In genomic region chr14:45140344-45141080, GRCm38 (mm10) we compare ENCODE assay signal across 14 mouse cellular contexts.
DNase-seq lines count a peak whose midpoint lies in the region; ATAC-seq and TF ChIP-seq lines count a peak whose summit lies in the region.
"Had no signal": no experiment of that assay in that cellular context is flagged by ENCODE, and none has a peak within 500 bp of the region (broad histone marks: within the 10 kb centered on the region; RNA-seq: fewer than 3 reads in every experiment).

No protein-coding gene starts in this region.

- no peaks in the 10 kb centered on the region for H3K9me3 ChIP-seq in kidney, embryonic 14.5 days (ENCODE audit: control insufficient read depth, low read length)
- H3K9me3 ChIP-seq in lung, postnatal 0 days (ENCODE audit: low read length) = no peaks in the 10 kb centered on the region
- H3K9me3 ChIP-seq: limb, embryonic 10.5 days had no signal

- no peaks in the 10 kb centered on the region for H3K36me3 ChIP-seq in kidney, adult 2 months (ENCODE audit: control insufficient read depth, insufficient read depth, low read length)
- no peaks in the 10 kb centered on the region for H3K36me3 ChIP-seq in kidney, embryonic 14.5 days (ENCODE audit: control insufficient read depth, insufficient read depth, low read length)
- H3K36me3 ChIP-seq in lung, postnatal 0 days (ENCODE audit: insufficient read depth, low read length) = no peaks in the 10 kb centered on the region
- H3K36me3 ChIP-seq: limb, embryonic 10.5 days had no signal

- H3K27me3 ChIP-seq in kidney, adult 2 months (replicated peaks; ENCODE audit: control insufficient read depth, insufficient read depth, low read length) = no peaks in the 10 kb centered on the region
- no peaks in the 10 kb centered on the region for H3K27me3 ChIP-seq in kidney, embryonic 14.5 days (ENCODE audit: control insufficient read depth, insufficient read depth, low read length)
- no peaks in the 10 kb centered on the region for H3K27me3 ChIP-seq in lung, postnatal 0 days (replicated peaks; ENCODE audit: insufficient read depth, low read length)
- H3K27me3 ChIP-seq: CH12.LX; megakaryocyte, embryonic 14.5 days had no signal

- H3K4me2 ChIP-seq in kidney, embryonic 14.5 days (replicated peaks; ENCODE audit: low read depth, low read length) = no peak overlapping the region
- no peak overlapping the region for H3K4me2 ChIP-seq in lung, postnatal 0 days (replicated peaks; ENCODE audit: low read depth, low read length)

- H3K4me1 ChIP-seq in kidney, adult 2 months (ENCODE audit: control insufficient read depth, insufficient read depth, low read length) = no peaks in the 10 kb centered on the region
- peaks cover 5% of the 10 kb centered on the region; the same call in 1 of the 2 replicates for H3K4me1 ChIP-seq in kidney, embryonic 14.5 days (ENCODE audit: control insufficient read depth, insufficient read depth, low read length)
- H3K4me1 ChIP-seq in lung, postnatal 0 days (ENCODE audit: insufficient read depth, low read depth, low read length) = no peaks in the 10 kb centered on the region
- H3K4me1 ChIP-seq: limb, embryonic 10.5 days had no signal

- no peak for TF ChIP-seq POLR2A in kidney, adult 2 months (IDR thresholded peaks at IDR 0.05; ENCODE audit: low read depth, low read length)

- no peak overlapping the region for H3K4me3 ChIP-seq in kidney, adult 2 months (ENCODE audit: insufficient read depth, low read depth, low read length)
- no peak overlapping the region for H3K4me3 ChIP-seq in kidney, embryonic 14.5 days (ENCODE audit: low read length)
- no peak overlapping the region for H3K4me3 ChIP-seq in lung, postnatal 0 days (ENCODE audit: low read depth, low read length)
- H3K4me3 ChIP-seq: heart, adult 2 months; limb, embryonic 10.5 days; megakaryocyte, embryonic 14.5 days had no signal

- 64% methylated on average over 17 of the region's 17 CpGs for WGBS in kidney, adult 2 months
- 81% methylated on average over 17 of the region's 17 CpGs for WGBS in kidney, embryonic 14.5 days
- WGBS in lung, postnatal 0 days = 45% methylated on average over 17 of the region's 17 CpGs

- no peak for TF ChIP-seq CTCF in kidney, adult 2 months (conservative IDR thresholded peaks at IDR 0.05; ENCODE audit: insufficient read depth, insufficient read length, low read depth, low read length)
- no peak for TF ChIP-seq CTCF in lung, postnatal 0 days (IDR thresholded peaks at IDR 0.05)

- ATAC-seq in kidney, embryonic 14.5 days (ENCODE audit: low FRiP score, low TSS enrichment) = no peak
- ATAC-seq in lung, postnatal 0 days = no peak

- peak; percentile 7 for DNase-seq in kidney, adult 2 months
- DNase-seq in lung, postnatal 0 days (ENCODE audit: low spot score) = peak; percentile 19
- DNase-seq in lung, adult 18-20 months = no peak
- DNase-seq in brain, adult 2 months (ENCODE audit: low read depth, low spot score) = peak; percentile 29
- peak; percentile 13 to 48 for DNase-seq in layer of hippocampus, adult 18-20 months (ENCODE audit: low spot score in 2 of 2)
- no peak for DNase-seq in ovary, adult 18-20 months (ENCODE audit: low spot score)
- DNase-seq: heart, adult 2 months; spleen, adult 18-20 months; thymus, postnatal 25 days had no signal

- no peak for TF ChIP-seq EP300 in lung, postnatal 0 days (IDR thresholded peaks at IDR 0.05)

- H3K27ac ChIP-seq in kidney, adult 2 months (ENCODE audit: insufficient read depth, low read depth, low read length) = no peak overlapping the region
- no peak overlapping the region for H3K27ac ChIP-seq in kidney, embryonic 14.5 days (ENCODE audit: low read depth, low read length)
- H3K27ac ChIP-seq in lung, postnatal 0 days (ENCODE audit: low read length) = no peak overlapping the region
- H3K27ac ChIP-seq: heart, adult 2 months; limb, embryonic 10.5 days; liver, embryonic 14.5 days had no signal

- no peak overlapping the region for H3K9ac ChIP-seq in kidney, embryonic 14.5 days (ENCODE audit: low read depth, low read length)
- H3K9ac ChIP-seq in lung, postnatal 0 days (replicated peaks; ENCODE audit: low read depth) = no peak overlapping the region
- H3K9ac ChIP-seq: liver, embryonic 14.5 days had no signal

Comparison
In these comparisons a context has a peak if more than half of its experiments do, and no peak if none do; other contexts are left out.
1. DNase-seq: peak in kidney, adult 2 months (single experiment), lung, postnatal 0 days (single experiment), brain, adult 2 months (single experiment) and layer of hippocampus, adult 18-20 months (2 of 2); none in lung, adult 18-20 months (0 of 2) and ovary, adult 18-20 months (single experiment).